Mouse (Mus musculus) brain, embryonic 18.5 days (tissue): ENCODE measurements at regions not wholly inside any gene's neighbourhood (a gene's known extent, or its start where the extent isn't known, plus 50 kb on each side); places are given as distances from the start of the nearest gene placed in this dataset.

Experiments
- DNase-seq: peaks from one replicate; pipeline ENCODE4 v3.0.0-alpha.2; 2012; ENCODE audit warnings: low read depth, low spot score

GRCm38 (mm10) chr2:137827814-137828374 is 428.5 kb upstream of the Btbd3 start:
- DNase-seq, result no peak

- no peak for DNase-seq
Measured at GRCm38 (mm10) chr2:137821344-137821916, 434.9 kb upstream of the Btbd3 start.

- DNase-seq, result no peak
Measured at GRCm38 (mm10) chr2:137814945-137815344, 441.4 kb upstream of the Btbd3 start.

GRCm38 (mm10) chr2:137808401-137809230 is 447.7 kb upstream of the Btbd3 start:
- peak; percentile 37 for DNase-seq

GRCm38 (mm10) chr2:137807594-137808295 is 448.6 kb upstream of the Btbd3 start:
- no peak for DNase-seq

GRCm38 (mm10) chr2:137794841-137795240 is 461.5 kb upstream of the Btbd3 start:
- no peak for DNase-seq

- DNase-seq, result no peak
Measured at GRCm38 (mm10) chr2:137784091-137784490, 472.3 kb upstream of the Btbd3 start.

- DNase-seq, result no peak
Measured at GRCm38 (mm10) chr2:137777430-137777829, 478.9 kb upstream of the Btbd3 start.

- DNase-seq, result no peak
Measured at GRCm38 (mm10) chr2:137764785-137765184, 491.6 kb upstream of the Btbd3 start.

- no peak for DNase-seq
Measured at GRCm38 (mm10) chr2:137759455-137759854, 496.9 kb upstream of the Btbd3 start.

- DNase-seq, result no peak
Measured at GRCm38 (mm10) chr2:137758389-137758788, 498.0 kb upstream of the Btbd3 start.

GRCm38 (mm10) chr2:137757231-137758212 is 498.8 kb upstream of the Btbd3 start:
- DNase-seq, result no peak

GRCm38 (mm10) chr2:137756220-137756619 is 500.1 kb upstream of the Btbd3 start:
- no peak for DNase-seq

- no peak for DNase-seq
Measured at GRCm38 (mm10) chr2:137754481-137754880, 501.9 kb upstream of the Btbd3 start.

- peak; percentile 39 for DNase-seq
Measured at GRCm38 (mm10) chr2:137732410-137732809, 524.0 kb upstream of the Btbd3 start.

GRCm38 (mm10) chr2:137730472-137730931 is 525.9 kb upstream of the Btbd3 start:
- DNase-seq, result no peak

- DNase-seq, result no peak
Measured at GRCm38 (mm10) chr2:137729871-137730270, 526.5 kb upstream of the Btbd3 start.

- DNase-seq, result no peak
Measured at GRCm38 (mm10) chr2:137729207-137729606, 527.2 kb upstream of the Btbd3 start.

GRCm38 (mm10) chr2:137723651-137724050 is 532.7 kb upstream of the Btbd3 start:
- no peak for DNase-seq

GRCm38 (mm10) chr2:137721767-137722424 is 534.5 kb upstream of the Btbd3 start:
- DNase-seq, result no peak
